In the genomic region with DNA sequence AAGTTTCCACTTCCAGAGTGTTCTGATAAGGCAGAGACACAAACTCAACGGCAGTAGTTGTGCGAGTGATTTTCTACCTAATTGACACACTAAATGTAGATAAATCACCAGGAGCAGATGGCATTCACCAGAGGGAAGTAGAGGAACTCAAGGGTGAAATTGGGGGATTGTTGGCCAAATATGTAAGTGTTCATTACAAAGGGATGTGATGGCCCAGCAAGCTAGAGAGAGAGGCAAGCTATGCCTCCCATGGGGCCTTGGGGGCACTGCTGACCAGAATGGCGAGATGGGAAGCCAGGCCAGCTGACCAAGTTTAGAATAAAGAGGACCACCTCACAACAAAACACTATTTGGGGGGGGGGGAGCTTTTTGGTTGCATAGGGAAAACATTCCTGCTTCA, we compare ENCODE assay signal across 16 mouse cellular contexts.
DNase-seq lines count a peak whose midpoint lies in the region; ATAC-seq lines count a peak whose summit lies in the region.
"Had no signal": no experiment of that assay in that cellular context is flagged by ENCODE, and none has a peak within 500 bp of the region (broad histone marks: within the 10 kb centered on the region; RNA-seq: fewer than 3 reads in every experiment).

No protein-coding gene starts in this region.

- no peaks in the 10 kb centered on the region for H3K36me3 ChIP-seq in heart, embryonic 12.5 days
- H3K36me3 ChIP-seq: embryonic facial prominence, embryonic 13.5 days; forebrain, embryonic 12.5 days; intestine, embryonic 15.5 days had no signal

- peaks cover 8% of the 10 kb centered on the region for H3K9me3 ChIP-seq in heart, embryonic 12.5 days (replicated peaks)
- H3K9me3 ChIP-seq: forebrain, embryonic 12.5 days; intestine, embryonic 15.5 days had no signal

- H3K9ac ChIP-seq in heart, embryonic 12.5 days = no peak overlapping the region
- H3K9ac ChIP-seq: embryonic facial prominence, embryonic 13.5 days; forebrain, embryonic 12.5 days; forebrain, postnatal 0 days; intestine, embryonic 15.5 days had no signal

- no peak overlapping the region for H3K4me2 ChIP-seq in heart, embryonic 12.5 days
- H3K4me2 ChIP-seq: embryonic facial prominence, embryonic 13.5 days; forebrain, embryonic 12.5 days; intestine, embryonic 15.5 days had no signal

- intact Hi-C loops in left cerebral cortex, postnatal 4 days (cut with DNase I) = no loop called here
- intact Hi-C loops in left cerebral cortex, postnatal 36 days (cut with DNase I) = no loop called here

- whole genome bisulfite sequencing in heart, embryonic 12.5 days = 71% methylated on average over 3 of the region's 3 CpGs

- no peak overlapping the region for H3K27ac ChIP-seq in heart, embryonic 12.5 days (ENCODE audit: poor library complexity, severe bottlenecking)
- H3K27ac ChIP-seq: embryonic facial prominence, embryonic 13.5 days; forebrain, embryonic 12.5 days; intestine, embryonic 15.5 days had no signal

- H3K4me1 ChIP-seq in heart, embryonic 12.5 days (replicated peaks) = no peaks in the 10 kb centered on the region
- H3K4me1 ChIP-seq: embryonic facial prominence, embryonic 13.5 days; forebrain, embryonic 12.5 days; intestine, embryonic 15.5 days had no signal

- no peaks in the 10 kb centered on the region for H3K27me3 ChIP-seq in heart, embryonic 12.5 days (replicated peaks)
- H3K27me3 ChIP-seq: embryonic facial prominence, embryonic 13.5 days; forebrain, embryonic 12.5 days; intestine, embryonic 15.5 days had no signal

- no peak for ATAC-seq in heart, embryonic 12.5 days (ENCODE audit: insufficient number of reproducible peaks, low FRiP score)
- ATAC-seq: forebrain, postnatal 0 days; intestine, embryonic 15.5 days had no signal

- DNase-seq in cerebellum, adult 9-10 months = peak; percentile 5
- DNase-seq in cerebellum, adult 8-10 months = no peak
- peak; percentile 16 for DNase-seq in heart, adult 11 months
- peak; percentile 65 for DNase-seq in left cerebral cortex, postnatal 4 days
- DNase-seq in left cerebral cortex, postnatal 36 days (ENCODE audit: low spot score in 2 of 2) = no peak
- no peak for DNase-seq in right cerebral cortex, adult 2 months (ENCODE audit: low spot score in 2 of 2)
- DNase-seq: adrenal gland, postnatal 10 days; forebrain, postnatal 0 days; gastrocnemius, postnatal 14 days; heart, postnatal 10 days; heart, postnatal 4 days; kidney, adult 18-20 months had no signal

- no peak overlapping the region for H3K4me3 ChIP-seq in heart, embryonic 12.5 days
- H3K4me3 ChIP-seq: embryonic facial prominence, embryonic 13.5 days; forebrain, embryonic 12.5 days; intestine, embryonic 15.5 days had no signal

Comparison
In these comparisons a context has a peak if more than half of its experiments do, and no peak if none do; other contexts are left out.
1. DNase-seq: peak in cerebellum, adult 9-10 months (single experiment), heart, adult 11 months (single experiment) and left cerebral cortex, postnatal 4 days (single experiment); none in cerebellum, adult 8-10 months (single experiment), left cerebral cortex, postnatal 36 days (0 of 2) and right cerebral cortex, adult 2 months (0 of 2).